Mouse (Mus musculus) adrenal gland, adult 18-20 months (tissue): ENCODE results near the gene Tradd. TPM values are rescaled to one million over a fixed set of nuclear protein-coding genes. Genes with fewer than 3 reads are reported as not detected.

Experiments
- microRNA-seq, 2 experiments: library from miRNA; unstranded; fragments of <30 nt; microRNA quantifications; one replicate each; pipeline ENCODE4 v1.2.0; 2021; ENCODE audit warnings: borderline number of aligned reads in 2 of 2
- total RNA-seq, 2 experiments: library from RNA; stranded (reverse); gene quantifications; 1 replicate in 1 of 2; 2 replicates in 1 of 2; pipeline ENCODE4 v1.2.3; 2021

Tradd gene
- total RNA-seq, 2 experiments from 2014 or later: 13.1 to 15.5 TPM

Small RNA genes within 50 kb of the gene (microRNA-seq; reads per million reads assigned to microRNA genes)
- gene Gm27320 (0 reads per million in 2 experiments), gene Mir328 (3,519 to 6,929 reads per million in 2 experiments)

Other genes with a start within 250 kb of the Tradd start
- under 1 TPM in 1 of 2 experiments, not detected in 1; 0.27 TPM for gene Ces3a, start 216.0 kb downstream of the Tradd start, total RNA-seq
- not detected for gene Ces3b, start 180.9 kb downstream of the Tradd start, total RNA-seq
- gene Ces4a, start 132.8 kb downstream of the Tradd start, total RNA-seq: not detected
- 100 to 1,000 TPM in 1 of 2 experiments, 10 to 100 TPM in 1; 89.7 to 105 TPM for gene Cbfb, start 93.9 kb downstream of the Tradd start, total RNA-seq
- gene D230025D16Rik, start 39.5 kb downstream of the Tradd start, total RNA-seq: 10 to 100 TPM; 23.4 to 32.0 TPM
- gene B3gnt9, start 9.5 kb downstream of the Tradd start, total RNA-seq: 1 to 10 TPM; 2.7 to 3.2 TPM
- 1 to 10 TPM; 3.7 to 4.3 TPM for gene Fbxl8, start within 50 bp of the Tradd start, total RNA-seq
- gene Hsf4, start 5.2 kb upstream of the Tradd start, total RNA-seq: 1 to 10 TPM; 2.2 to 4.3 TPM
- gene Nol3, start 11.5 kb upstream of the Tradd start, total RNA-seq: 10 to 100 TPM in 1 of 2 experiments, 1 to 10 TPM in 1; 6.7 to 20.3 TPM
- 1 to 10 TPM; 2.2 to 2.8 TPM for gene 4931428F04Rik, start 25.3 kb upstream of the Tradd start, total RNA-seq
- 10 to 100 TPM; 15.6 to 17.2 TPM for gene Exoc3l, start 31.5 kb upstream of the Tradd start, total RNA-seq
- 10 to 100 TPM; 43.2 to 44.9 TPM for gene E2f4, start 33.1 kb upstream of the Tradd start, total RNA-seq
- 1 to 10 TPM; 4.5 to 6.9 TPM for gene Elmo3, start 41.0 kb upstream of the Tradd start, total RNA-seq
- gene Lrrc29, start 61.7 kb upstream of the Tradd start, total RNA-seq: 1 to 10 TPM; 3.1 to 3.8 TPM
- 10 to 100 TPM; 55.6 to 69.6 TPM for gene Tmem208, start 61.7 kb upstream of the Tradd start, total RNA-seq
- 1 to 10 TPM; 8.3 to 8.6 TPM for gene Fhod1, start 83.3 kb upstream of the Tradd start, total RNA-seq
- gene Slc9a5, start 84.2 kb upstream of the Tradd start, total RNA-seq: under 1 TPM; 0.58 to 0.93 TPM
- under 1 TPM; 0.17 to 0.67 TPM for gene Plekhg4, start 108.7 kb upstream of the Tradd start, total RNA-seq
- gene Kctd19, start 148.9 kb upstream of the Tradd start, total RNA-seq: under 1 TPM in 1 of 2 experiments, not detected in 1; 0.13 TPM
- gene Lrrc36, start 149.0 kb upstream of the Tradd start, total RNA-seq: 1 to 10 TPM; 3.3 to 4.5 TPM
- gene Tppp3, start 206.9 kb upstream of the Tradd start, total RNA-seq: 10 to 100 TPM; 24.0 to 43.0 TPM
- 10 to 100 TPM; 18.1 to 18.3 TPM for gene Zdhhc1, start 232.3 kb upstream of the Tradd start, total RNA-seq